Mouse (Mus musculus) midbrain, embryonic 11.5 days (tissue): ENCODE measurements around the gene Mcl1. TPM values are rescaled to one million over a fixed set of nuclear protein-coding genes. Genes with fewer than 3 reads are reported as not detected.

Experiments used
- ATAC-seq: fragments of 200-750 bp; cut with Nextera tagmentation; 2 replicates; pipeline ENCODE4 v1.8.0; 2017; ENCODE audit warnings: moderate TSS enrichment, moderate library complexity; ENCODE audit not compliant: low FRiP score
- DNase-seq: peaks from one replicate; pipeline ENCODE4 v3.0.0; 2015; ENCODE audit warnings: low spot score; ENCODE audit errors: missing footprints
- H3K27ac ChIP-seq: fragments of 300-500 bp; sonication (generic); 2 replicates; pipeline ENCODE4 v1.5.1; 2014; ENCODE audit warnings: low read depth, low read length
- H3K27me3 ChIP-seq: fragments of 300-500 bp; sonication (generic); 2 replicates; pipeline ENCODE4 v1.6.1; 2014; ENCODE audit warnings: mild to moderate bottlenecking, low read length, moderate library complexity, mixed read lengths; ENCODE audit not compliant: control insufficient read depth, insufficient read depth
- H3K36me3 ChIP-seq: fragments of 300-500 bp; sonication (generic); 2 replicates; pipeline ENCODE4 v1.6.1; 2014; ENCODE audit warnings: mild to moderate bottlenecking, low read length, moderate library complexity, mixed read lengths; ENCODE audit not compliant: control insufficient read depth, insufficient read depth
- H3K4me1 ChIP-seq: fragments of 300-500 bp; sonication (generic); 2 replicates; pipeline ENCODE4 v1.6.1; 2014; ENCODE audit warnings: low read length; ENCODE audit not compliant: control insufficient read depth, insufficient read depth
- H3K4me2 ChIP-seq: fragments of 300-500 bp; sonication (generic); 2 replicates; pipeline ENCODE4 v1.6.1; 2014; ENCODE audit warnings: mild to moderate bottlenecking, moderate library complexity
- H3K4me3 ChIP-seq: fragments of 300-500 bp; sonication (generic); 2 replicates; pipeline ENCODE4 v1.5.1; 2014; ENCODE audit warnings: low read depth, low read length
- H3K9ac ChIP-seq: fragments of 300-500 bp; sonication (generic); 2 replicates; pipeline ENCODE4 v1.6.1; 2014; ENCODE audit warnings: low read length
- H3K9me3 ChIP-seq: fragments of 300-500 bp; sonication (generic); 2 replicates; pipeline ENCODE4 v1.6.1; 2016; ENCODE audit warnings: low read length; ENCODE audit not compliant: control insufficient read depth
- WGBS: fragments of 180-500 bp; shearing (Covaris S2); extraction: QIAGEN DNeasy Blood & Tissue Kit; methylation state at CpG from one replicate; pipeline ENCODE4 v1.1.7; 2014; 5-methylcytosine and 5-hydroxymethylcytosine counted together
- polyA plus RNA-seq: library from polyadenylated mRNA; unstranded; fragments of >200 nt; fragmentation: Nextera tagmentation; extraction: Ambion mirVana; gene quantifications from 2 replicates; pipeline ENCODE4 v1.2.1, GENCODE M21; 2014

Gene Mcl1
- polyA plus RNA-seq, 1 experiment from 2014 or later: 74.1 TPM

- H3K9me3 ChIP-seq: no peaks in the 10 kb centered on the region
- H3K4me3 ChIP-seq: no peak overlapping the region
- peaks cover 7% of the 10 kb centered on the region for H3K4me1 ChIP-seq
- H3K9ac ChIP-seq: no peak overlapping the region
- no peak overlapping the region for H3K4me2 ChIP-seq
- no peaks in the 10 kb centered on the region for H3K36me3 ChIP-seq
- no peak overlapping the region for H3K27ac ChIP-seq
- no peaks in the 10 kb centered on the region for H3K27me3 ChIP-seq
- WGBS: 39% methylated on average over 6 of the region's 6 CpGs
- ATAC-seq (no peak), DNase-seq (no peak)
These were observed 16.2 kb downstream of the Mcl1 start for GRCm38 (mm10) chr3:95674812-95675211.

DNA sequence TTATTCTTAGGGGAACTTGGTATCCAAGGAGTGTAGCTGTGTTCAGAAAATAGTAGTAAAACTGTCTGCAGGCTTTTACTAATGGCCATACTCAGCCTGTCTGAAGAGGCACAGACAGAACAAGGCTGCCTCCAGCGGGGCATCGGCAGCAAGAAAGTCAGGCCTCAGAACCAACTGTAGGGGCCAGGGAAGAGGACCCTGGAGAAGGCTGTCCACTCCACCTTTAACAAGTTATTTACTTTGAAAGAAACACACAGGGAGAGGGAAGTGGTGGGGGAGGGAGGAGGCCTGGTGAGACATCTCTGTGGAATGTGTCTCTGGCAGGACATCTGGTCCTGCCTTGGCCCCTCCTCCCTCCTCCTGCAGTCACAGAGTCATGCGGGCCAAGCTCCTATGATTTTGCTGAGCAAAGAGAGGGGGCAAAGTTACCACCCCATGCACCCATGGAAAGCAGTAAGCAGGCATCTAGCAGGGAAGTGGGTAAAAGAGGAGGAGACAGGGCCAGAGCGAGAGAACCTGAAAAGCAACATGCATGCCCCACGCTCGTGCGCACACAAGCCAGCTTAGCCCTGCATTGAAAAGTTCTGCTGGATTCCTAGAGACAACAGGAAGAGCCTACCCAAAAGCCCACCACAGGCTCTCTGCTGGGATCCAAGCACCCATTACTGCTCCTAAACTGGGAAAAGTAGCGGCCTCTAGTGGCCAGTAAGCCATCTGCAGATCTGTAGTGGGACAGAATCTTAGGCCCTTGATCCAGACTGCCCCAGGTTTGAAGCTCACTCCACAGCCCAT, 16.9 kb downstream of the Mcl1 start:
- Histone ChIP-seq H3K9ac (no peak overlapping the region), H3K36me3 (no peaks in the 10 kb centered on the region), H3K27me3 (no peaks in the 10 kb centered on the region), H3K4me2 (no peak overlapping the region), H3K4me1 (peaks cover 7% of the 10 kb centered on the region), H3K9me3 (no peaks in the 10 kb centered on the region), H3K27ac (no peak overlapping the region), H3K4me3 (no peak overlapping the region)
- DNase-seq (peak; percentile 88), ATAC-seq (peak; percentile 51)
- WGBS: 18% methylated on average over 8 of the region's 8 CpGs

DNA sequence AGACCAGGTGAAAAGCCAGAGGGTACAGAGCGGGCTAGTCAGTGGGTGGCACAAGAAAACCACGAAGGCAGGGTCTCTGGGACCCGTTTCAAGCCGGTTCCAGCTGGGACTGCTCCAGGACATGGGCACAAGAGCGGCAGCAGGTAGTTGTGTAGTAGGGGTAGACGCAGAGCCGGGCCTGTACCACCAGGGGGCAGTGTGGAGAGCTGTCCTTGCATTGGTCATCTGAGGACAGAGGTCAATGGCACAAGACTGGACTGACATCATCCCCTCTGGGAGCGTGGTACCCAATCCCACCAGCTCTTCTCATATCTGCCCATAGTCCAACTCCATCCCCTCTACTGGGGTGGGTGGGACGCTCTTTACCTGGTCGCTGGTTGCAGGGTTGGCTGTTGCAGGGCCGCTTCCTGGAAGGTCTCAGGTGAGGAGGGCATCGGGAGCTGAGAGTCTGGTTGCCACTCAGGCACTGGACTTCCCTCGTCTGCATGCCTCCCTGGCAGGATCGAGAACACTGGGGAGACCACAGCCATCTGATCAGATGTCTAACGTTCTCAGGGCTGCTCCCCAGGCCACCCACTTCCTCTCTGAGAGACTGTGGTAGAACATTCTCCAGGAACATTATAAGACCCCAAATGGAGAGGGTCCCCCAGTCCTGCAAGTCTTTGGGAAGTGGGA, 18.3 kb downstream of the Mcl1 start:
- WGBS: 55% methylated on average over 15 of the region's 15 CpGs
- H3K9me3 ChIP-seq: no peaks in the 10 kb centered on the region
- peak; percentile 93 for DNase-seq
- H3K4me1 ChIP-seq: peaks cover 7% of the 10 kb centered on the region
- H3K27me3 ChIP-seq: no peaks in the 10 kb centered on the region
- H3K9ac ChIP-seq: no peak overlapping the region
- no peak overlapping the region for H3K27ac ChIP-seq
- no peaks in the 10 kb centered on the region for H3K36me3 ChIP-seq
- H3K4me2 ChIP-seq: no peak overlapping the region
- H3K4me3 ChIP-seq: no peak overlapping the region
- ATAC-seq: no peak; the same call in 1 of the 2 replicates

DNA sequence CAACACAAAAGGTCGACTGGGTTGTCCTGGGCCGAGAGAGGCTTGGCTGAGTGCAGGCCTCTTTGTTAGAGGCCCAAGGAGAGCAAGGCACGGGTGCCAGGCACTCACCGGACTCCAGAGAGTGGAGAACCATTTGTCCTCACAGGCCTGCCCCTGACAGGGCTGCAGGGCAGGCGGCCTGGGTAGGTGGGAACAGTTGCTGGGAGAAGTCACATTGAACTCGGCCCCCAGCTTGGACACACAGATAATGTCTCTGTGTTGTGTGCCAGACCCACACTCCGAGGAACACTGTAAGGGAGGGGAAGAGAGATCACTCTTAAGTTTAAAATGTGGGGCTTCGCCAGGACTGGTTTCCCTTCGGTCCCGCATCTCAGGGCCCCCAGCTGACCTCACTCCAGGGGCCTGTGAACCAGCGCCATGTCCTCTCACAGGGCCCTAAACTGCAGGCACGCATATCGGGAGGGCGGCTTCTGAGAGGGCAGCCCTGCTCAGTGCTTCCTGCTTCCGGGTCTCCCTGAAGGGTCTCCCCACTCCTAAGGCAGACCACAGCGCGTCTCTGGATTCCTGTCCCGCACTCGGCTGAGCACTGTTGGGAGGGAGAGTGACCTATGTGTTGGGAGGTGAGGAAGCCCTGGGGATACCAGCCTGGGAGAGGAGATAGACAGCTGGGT, 19.0 kb downstream of the Mcl1 start:
- Histone ChIP-seq H3K9ac (no peak overlapping the region), H3K4me3 (no peak overlapping the region), H3K4me1 (peaks cover 7% of the 10 kb centered on the region), H3K4me2 (no peak overlapping the region), H3K36me3 (no peaks in the 10 kb centered on the region), H3K9me3 (no peaks in the 10 kb centered on the region), H3K27ac (no peak overlapping the region), H3K27me3 (no peaks in the 10 kb centered on the region)
- WGBS: 88% methylated on average over 19 of the region's 19 CpGs
- no peak for DNase-seq
- no peak for ATAC-seq

GRCm38 (mm10) chr3:95679551-95679950, 21.0 kb downstream of the Mcl1 start:
- DNase-seq: no peak
- Histone ChIP-seq H3K4me2 (no peak overlapping the region), H3K4me3 (no peak overlapping the region), H3K27me3 (no peaks in the 10 kb centered on the region), H3K27ac (no peak overlapping the region), H3K4me1 (no peaks in the 10 kb centered on the region), H3K9ac (no peak overlapping the region), H3K36me3 (no peaks in the 10 kb centered on the region), H3K9me3 (no peaks in the 10 kb centered on the region)
- no peak for ATAC-seq
- WGBS: 94% methylated on average over 8 of the region's 8 CpGs

DNA sequence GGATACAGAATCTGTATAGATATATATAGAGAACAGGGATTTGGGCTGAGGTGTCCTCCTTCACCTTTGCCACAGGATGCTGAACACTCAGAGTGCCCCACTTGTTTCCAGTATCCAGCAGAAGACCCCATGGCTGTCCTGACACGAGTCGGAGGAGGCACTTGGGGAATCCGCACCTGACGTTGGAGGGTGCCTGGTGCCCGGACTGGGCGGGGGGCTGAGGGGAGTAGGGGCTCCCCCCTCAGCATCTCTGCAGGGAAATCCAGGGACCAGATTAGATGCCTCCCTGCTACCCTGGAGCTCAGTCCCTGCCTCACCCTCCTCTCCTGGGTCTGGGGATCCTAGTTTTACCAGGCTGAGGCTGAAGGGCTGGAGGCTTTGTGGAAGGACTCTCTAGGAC, 22.1 kb downstream of the Mcl1 start:
- Histone ChIP-seq H3K4me1 (no peaks in the 10 kb centered on the region), H3K36me3 (no peaks in the 10 kb centered on the region), H3K27ac (no peak overlapping the region), H3K9me3 (no peaks in the 10 kb centered on the region), H3K4me2 (no peak overlapping the region), H3K4me3 (no peak overlapping the region), H3K9ac (no peak overlapping the region), H3K27me3 (no peaks in the 10 kb centered on the region)
- WGBS: 91% methylated on average over 6 of the region's 6 CpGs
- no peak for ATAC-seq
- DNase-seq: no peak

GRCm38 (mm10) chr3:95681365-95681764, 22.8 kb downstream of the Mcl1 start:
- 58% methylated on average over 11 of the region's 11 CpGs for WGBS
- H3K27me3 ChIP-seq: no peaks in the 10 kb centered on the region
- no peak overlapping the region for H3K4me2 ChIP-seq
- no peak overlapping the region for H3K27ac ChIP-seq
- no peaks in the 10 kb centered on the region for H3K9me3 ChIP-seq
- H3K9ac ChIP-seq: no peak overlapping the region
- H3K4me3 ChIP-seq: no peak overlapping the region
- no peaks in the 10 kb centered on the region for H3K4me1 ChIP-seq
- no peak for DNase-seq
- H3K36me3 ChIP-seq: no peaks in the 10 kb centered on the region
- ATAC-seq: no peak

DNA sequence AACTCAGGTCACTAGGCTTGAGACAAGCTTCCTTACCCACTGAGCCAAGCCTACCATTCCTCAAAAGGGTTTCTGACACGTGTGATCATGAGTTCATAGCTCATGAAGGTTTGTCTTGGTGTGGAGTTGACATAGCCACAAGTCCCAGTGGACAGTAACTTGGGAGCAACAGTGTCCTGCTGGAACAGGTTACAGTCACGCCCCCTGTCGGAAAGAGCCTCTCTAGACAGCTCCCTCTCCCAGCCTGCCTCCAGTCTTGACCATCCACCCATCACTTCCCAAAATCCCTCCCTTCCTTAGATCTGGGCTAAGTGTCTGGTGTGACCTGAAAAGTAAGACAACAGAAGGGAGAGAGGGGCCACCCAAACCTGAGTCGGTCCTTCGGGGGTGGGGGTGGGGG, 24.3 kb downstream of the Mcl1 start:
- WGBS: 73% methylated on average over 5 of the region's 5 CpGs
- H3K27ac ChIP-seq: no peak overlapping the region
- no peaks in the 10 kb centered on the region for H3K36me3 ChIP-seq
- no peak for DNase-seq
- no peak for ATAC-seq
- no peak overlapping the region for H3K9ac ChIP-seq
- no peak overlapping the region for H3K4me3 ChIP-seq
- H3K4me1 ChIP-seq: peaks cover 14% of the 10 kb centered on the region
- no peak overlapping the region for H3K4me2 ChIP-seq
- no peaks in the 10 kb centered on the region for H3K9me3 ChIP-seq
- no peaks in the 10 kb centered on the region for H3K27me3 ChIP-seq

GRCm38 (mm10) chr3:95684846-95685245, 26.3 kb downstream of the Mcl1 start:
- H3K4me2 ChIP-seq: no peak overlapping the region
- H3K4me1 ChIP-seq: peaks cover 15% of the 10 kb centered on the region
- H3K36me3 ChIP-seq: no peaks in the 10 kb centered on the region
- no peak overlapping the region for H3K27ac ChIP-seq
- H3K27me3 ChIP-seq: no peaks in the 10 kb centered on the region
- no peak for ATAC-seq
- no peaks in the 10 kb centered on the region for H3K9me3 ChIP-seq
- H3K4me3 ChIP-seq: no peak overlapping the region
- H3K9ac ChIP-seq: no peak overlapping the region
- WGBS: 73% methylated on average over 5 of the region's 8 CpGs
- no peak for DNase-seq
